Mouse (Mus musculus) kidney, postnatal 10 days (tissue): Measurements from ENCODE around the gene Wap.

Source experiments
- DNase-seq: peaks from one replicate; pipeline ENCODE4 v3.0.0; 2021; ENCODE audit warnings: mixed read lengths

The Wap gene

DNA sequence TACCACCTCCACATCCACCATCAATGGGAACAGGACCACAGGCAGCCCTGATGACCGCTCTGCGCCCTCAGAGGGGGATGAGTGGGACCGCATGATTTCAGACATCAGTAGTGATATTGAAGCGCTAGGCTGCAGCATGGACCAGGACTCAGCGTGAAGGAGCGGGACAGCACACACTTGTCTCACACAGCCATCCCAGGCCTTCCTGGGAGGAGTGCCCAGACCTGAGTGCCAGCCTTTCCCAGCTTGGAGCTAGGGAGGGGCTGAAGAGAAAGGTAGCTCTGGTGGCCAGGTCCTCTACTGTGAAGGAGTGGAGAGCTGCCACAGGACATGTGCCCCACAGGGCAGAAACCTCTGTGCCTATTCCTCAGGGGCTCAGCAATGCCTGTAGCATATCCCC is 42.2 kb downstream of the Wap start:
- no peak for DNase-seq

DNA sequence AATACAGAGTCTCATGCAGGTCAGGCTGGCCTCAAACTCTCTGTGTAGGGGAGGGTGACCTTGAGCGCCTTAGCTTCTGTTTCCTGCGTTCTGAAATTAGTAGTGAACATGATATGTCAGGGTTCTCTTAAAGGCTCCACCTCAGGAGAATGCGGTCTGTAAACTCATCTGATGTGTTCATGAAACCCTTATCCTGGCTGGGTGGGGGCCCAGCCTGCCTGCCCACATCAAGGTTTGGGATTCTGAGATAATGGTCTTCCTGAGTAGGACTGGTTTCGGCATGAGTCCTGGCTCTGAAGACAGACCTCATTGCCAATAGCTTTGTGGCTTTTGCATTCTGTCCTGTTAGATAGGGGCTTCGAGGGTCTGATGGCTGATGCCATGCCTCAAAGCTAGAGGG is 43.1 kb downstream of the Wap start:
- no peak for DNase-seq

DNA sequence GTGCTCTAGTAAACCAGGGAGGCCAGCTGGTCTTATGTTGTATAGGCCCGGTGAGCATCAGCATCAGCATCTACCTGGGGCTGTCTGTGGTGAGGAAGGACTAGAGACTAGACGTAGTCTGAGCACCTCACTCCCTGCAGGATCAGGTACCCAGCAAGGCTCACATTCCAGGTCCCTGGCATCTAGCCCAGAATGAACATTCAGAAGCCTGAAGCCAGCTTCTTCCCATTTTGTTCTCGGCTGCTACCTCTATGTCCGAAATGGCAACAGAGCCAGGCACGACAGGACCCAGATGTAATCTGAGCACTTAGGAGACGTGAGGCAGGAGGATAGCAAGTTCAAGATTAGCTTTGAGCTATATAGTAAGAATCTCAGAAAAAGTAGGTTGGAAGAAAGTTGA is 43.6 kb downstream of the Wap start:
- no peak for DNase-seq

DNA sequence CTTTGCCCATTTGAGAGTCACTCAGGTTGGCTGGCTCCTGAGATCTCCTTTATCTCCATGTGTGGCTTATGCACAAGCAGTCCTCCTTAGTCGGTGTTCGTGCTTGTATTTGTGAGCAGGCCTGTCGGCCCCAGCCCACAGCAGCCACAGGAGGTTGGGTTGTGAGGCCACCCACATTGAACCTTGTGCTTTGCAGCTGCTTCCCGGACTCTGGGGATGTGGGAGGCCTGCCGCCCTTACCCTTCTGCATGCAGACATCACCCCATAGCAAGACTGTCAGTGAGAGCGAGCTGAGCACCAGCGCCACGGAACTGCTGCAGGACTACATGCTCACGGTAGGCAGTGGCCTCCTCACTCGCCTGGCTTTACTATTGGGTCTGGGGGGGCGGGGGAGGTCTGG is 45.0 kb downstream of the Wap start:
- no peak for DNase-seq

DNA sequence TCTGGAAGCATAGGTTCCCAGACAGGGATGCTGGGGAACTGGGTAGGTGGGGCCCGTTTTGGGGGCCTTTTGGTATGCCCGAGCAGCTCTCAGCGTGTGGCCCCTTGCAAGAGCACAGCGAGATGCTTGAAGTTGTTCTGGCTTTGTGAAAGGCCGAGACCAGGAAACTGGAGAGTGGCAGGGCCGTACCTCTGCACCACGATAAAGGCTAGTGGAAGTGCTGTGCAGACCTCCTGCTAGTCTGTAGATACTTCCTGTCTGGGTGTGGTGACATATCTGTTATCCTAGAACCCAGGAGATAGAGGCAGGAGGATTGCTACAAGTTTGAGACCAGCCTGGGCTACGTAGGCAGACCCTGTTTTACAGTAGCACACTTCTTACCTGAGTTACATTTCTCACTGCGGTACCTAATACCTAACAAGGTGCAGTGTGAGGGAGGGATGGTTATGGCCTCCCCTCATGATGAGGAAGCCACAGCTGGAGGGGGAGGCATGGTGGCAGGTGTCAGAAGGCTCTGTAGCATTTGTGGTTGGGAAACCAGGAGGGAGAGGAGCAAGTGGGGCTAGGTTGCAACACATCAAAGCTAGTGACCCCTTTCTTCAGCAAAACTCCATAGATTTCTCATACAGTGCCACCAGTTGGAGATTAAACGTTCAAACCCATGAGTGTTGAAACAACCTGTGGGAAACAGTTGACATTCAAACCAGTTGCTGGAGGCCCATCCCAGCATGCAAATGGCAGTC is 47.3 kb downstream of the Wap start:
- DNase-seq = no peak

DNA sequence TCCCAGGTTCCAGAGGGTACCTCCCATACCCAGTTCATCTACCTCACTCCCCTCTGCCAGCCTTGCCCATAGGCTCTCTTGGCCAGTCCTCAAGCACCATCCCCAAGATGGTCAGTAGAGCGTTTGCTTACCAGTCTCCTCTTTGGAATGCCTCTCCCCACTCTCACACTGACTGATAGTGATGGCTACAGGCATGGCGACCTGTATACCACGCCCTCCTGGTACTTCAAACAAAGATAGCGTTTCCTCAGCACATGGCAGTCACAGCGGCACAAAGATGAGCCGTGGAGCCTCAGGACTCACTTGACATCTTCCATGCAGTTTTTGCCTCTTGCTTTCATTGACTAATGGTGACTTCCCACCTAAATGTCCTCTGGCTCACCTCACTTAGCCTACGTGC is 48.6 kb downstream of the Wap start:
- DNase-seq = no peak

DNA sequence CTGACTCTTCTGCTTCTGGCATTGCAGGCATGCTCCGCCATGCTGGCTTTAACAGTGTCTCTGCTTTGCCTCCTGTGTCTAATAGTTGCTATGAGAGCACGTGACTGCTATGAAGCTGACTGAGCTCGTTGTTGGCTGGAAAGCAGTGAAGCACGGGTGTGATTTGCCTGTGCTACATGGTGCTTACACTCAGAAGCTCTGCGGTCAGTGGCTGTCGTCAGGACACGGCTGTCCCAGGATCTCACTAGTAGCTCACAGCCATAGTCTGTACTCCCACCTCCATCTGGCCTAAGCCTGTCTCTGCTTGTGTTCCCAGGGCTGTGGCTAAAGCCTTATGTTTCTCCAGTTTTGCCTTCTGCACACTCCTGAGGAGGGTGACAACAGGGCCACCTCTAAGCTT is 50.1 kb downstream of the Wap start:
- DNase-seq = no peak

DNA sequence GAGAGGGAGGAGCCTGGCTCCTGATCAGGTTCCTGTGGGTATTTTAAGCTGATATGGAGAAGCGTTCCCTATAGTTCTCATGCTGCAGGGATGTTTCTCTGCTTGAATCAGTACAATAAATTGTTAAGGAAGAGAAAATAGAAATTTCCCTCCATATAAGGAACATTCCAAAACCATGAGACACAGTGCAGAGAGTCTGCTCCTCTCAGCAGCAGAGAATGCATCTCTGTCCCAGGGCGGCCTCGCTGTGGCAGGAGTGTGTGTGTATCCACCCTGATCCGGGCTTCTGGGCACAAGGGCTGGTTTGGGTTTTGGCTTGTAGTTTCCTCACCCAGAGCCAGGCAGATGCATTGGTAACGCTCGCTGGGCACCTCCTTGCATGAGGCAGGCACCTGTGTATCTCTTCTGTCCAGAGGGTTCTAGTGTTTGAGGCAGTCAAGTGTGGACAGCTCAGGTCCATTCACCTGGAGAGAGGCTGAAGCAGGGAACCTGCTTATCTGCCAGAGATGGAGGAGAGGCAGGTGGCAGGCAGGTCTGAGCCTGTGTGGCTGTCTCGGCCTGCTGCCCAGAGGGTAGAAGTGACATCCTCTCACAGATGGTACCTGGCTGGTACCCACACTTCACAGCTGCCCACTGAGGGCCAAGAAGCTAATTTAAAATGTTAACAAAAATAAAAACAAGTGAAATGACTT is 51.0 kb downstream of the Wap start:
- no peak for DNase-seq

DNA sequence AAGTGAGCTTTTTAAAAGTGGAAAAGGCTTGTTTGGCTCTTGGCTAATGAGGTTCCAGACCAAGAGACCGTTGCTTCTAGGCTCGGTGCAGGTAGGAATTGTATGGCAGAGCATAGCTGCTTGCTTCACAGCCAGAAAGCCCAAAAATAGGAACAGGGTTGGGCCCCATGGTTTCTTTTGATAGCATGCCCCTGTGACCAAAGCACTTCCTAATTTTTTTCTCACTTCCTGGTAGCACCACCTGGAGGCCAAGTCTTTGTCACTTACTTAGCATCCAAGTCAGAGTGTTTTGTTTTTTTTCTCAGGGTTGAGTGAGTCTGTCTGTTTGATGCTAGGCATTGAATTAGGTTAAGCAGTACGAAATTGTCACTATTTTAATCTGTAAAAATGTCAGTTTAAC is 51.8 kb downstream of the Wap start:
- DNase-seq = no peak

DNA sequence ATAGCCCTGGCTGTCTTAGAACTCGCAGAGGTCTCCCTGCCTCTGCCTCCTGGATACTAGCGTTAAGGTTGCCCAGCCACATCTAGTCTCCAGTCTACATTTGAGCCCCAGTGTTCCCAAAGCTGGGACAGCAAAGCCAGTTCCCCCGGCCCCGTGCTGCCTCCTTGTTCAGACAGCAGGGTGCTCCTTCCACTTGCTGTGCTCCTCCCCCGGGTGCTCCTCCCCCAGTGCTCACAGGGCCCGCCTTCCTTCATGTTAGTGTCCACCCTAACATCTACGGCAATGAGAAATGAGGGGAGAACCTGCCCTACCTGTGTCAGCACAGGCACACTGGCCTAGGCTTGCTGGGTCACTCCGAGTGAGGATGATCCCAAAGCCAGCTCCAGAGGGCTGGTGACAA is 52.7 kb downstream of the Wap start:
- no peak for DNase-seq
